Mouse (Mus musculus) embryonic facial prominence, embryonic 15.5 days (tissue): ENCODE measurements at regions not wholly inside any gene's neighbourhood (a gene's known extent, or its start where the extent isn't known, plus 50 kb on each side); places are given as distances from the start of the nearest gene placed in this dataset.

Source experiments
- ATAC-seq: fragments of 200-750 bp; cut with Nextera tagmentation; 2 replicates; pipeline ENCODE4 v1.8.0; 2017; ENCODE audit warnings: low read depth, moderate TSS enrichment; ENCODE audit not compliant: insufficient number of reproducible peaks, low FRiP score, low TSS enrichment
- H3K27ac ChIP-seq: fragments of 300-500 bp; sonication (generic); replicated peaks from 2 replicates; pipeline ENCODE4 v1.5.1; 2015; ENCODE audit warnings: mild to moderate bottlenecking, inconsistent platforms
- H3K27me3 ChIP-seq: fragments of 300-500 bp; sonication (generic); 2 replicates; pipeline ENCODE4 v1.6.1; 2015; ENCODE audit warnings: inconsistent platforms
- H3K36me3 ChIP-seq: fragments of 300-500 bp; sonication (generic); 2 replicates; pipeline ENCODE4 v1.6.1; 2015; ENCODE audit warnings: mild to moderate bottlenecking, inconsistent platforms
- H3K4me1 ChIP-seq: fragments of 300-500 bp; sonication (generic); 2 replicates; pipeline ENCODE4 v1.6.1; 2015; ENCODE audit warnings: inconsistent platforms
- H3K4me2 ChIP-seq: fragments of 300-500 bp; sonication (generic); replicated peaks from 2 replicates; pipeline ENCODE4 v1.6.1; 2015; ENCODE audit warnings: mild to moderate bottlenecking, inconsistent platforms
- H3K4me3 ChIP-seq: fragments of 300-500 bp; sonication (generic); replicated peaks from 2 replicates; pipeline ENCODE4 v1.5.1; 2015; ENCODE audit warnings: mild to moderate bottlenecking, inconsistent platforms
- H3K9ac ChIP-seq: fragments of 300-500 bp; sonication (generic); 2 replicates; pipeline ENCODE4 v1.6.1; 2015; ENCODE audit warnings: inconsistent platforms
- H3K9me3 ChIP-seq: fragments of 300-500 bp; sonication (generic); replicated peaks from 2 replicates; pipeline ENCODE4 v1.6.1; 2016; ENCODE audit warnings: inconsistent platforms
- WGBS: fragments of 180-500 bp; shearing (Covaris S2); methylation state at CpG from one replicate; pipeline ENCODE4 v1.1.7; 2015; 5-methylcytosine and 5-hydroxymethylcytosine counted together

DNA sequence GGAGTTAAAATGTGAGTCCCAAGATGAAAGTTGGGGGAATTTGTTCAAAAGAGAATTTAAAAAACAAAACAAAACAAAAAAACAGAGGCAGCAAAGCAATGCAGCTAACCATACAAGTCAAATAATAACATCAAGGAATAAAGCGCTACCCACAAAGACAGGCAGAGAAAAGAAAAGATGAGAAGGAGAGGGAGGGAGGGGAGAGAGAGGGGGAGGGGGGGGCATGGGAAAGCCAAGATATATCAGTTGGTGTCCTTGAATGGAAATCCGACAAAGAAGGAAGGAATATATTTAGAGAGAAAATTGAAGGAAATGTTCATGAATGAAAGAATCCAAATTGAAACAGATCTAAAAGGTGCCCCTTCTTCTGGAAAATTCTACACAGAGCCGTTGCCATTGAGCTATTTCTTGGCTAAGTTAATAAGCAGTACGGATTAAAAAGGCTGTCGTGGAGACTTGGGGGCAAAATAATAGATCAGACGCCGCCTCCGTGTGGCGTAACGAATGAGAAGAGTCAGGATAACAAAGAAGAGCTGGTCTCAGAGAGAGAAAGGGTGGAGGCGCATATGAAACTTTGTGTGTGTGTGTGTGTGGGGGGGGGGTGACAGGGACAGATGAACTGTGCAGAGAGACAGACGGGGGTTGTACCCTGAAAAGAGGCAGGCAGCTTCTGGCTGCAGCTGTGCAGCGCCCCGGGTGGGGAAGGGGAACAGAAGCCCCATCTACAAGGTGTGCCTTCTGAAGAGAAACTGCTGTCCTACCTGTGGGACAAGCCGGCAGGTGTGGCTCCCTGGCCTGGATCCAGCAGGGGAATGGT lies 373.2 kb upstream of the Hs6st1 start:
- Histone ChIP-seq H3K4me2 (no peak overlapping the region), H3K4me3 (no peak overlapping the region), H3K36me3 (no peaks in the 10 kb centered on the region), H3K27ac (no peak overlapping the region), H3K4me1 (0 out of 2 replicates have a peak, but pooled peaks cover 5% of the 10 kb centered on the region), H3K27me3 (no peaks in the 10 kb centered on the region), H3K9me3 (no peaks in the 10 kb centered on the region), H3K9ac (no peak overlapping the region)
- ATAC-seq, result no peak
- 44% methylated on average over 15 of the region's 15 CpGs for WGBS

DNA sequence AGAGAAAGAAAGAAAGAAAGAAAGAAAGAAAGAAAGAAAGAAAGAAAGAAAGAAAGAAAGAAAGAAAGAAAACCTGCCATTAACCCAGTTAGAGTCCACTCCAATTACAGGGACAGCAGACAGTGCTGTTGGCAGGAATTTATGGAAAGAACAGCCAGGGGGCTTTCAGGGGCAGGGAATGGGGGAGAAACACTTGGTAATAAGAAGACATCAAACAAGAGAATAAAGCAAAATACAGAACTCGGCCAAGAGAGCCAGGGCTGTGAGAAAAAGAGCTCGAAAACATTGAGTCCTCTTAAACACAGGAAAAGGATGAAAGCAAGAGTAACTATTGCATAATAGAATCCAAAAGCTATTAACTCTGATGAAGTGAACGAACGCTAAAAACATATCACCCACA lies 371.0 kb upstream of the Hs6st1 start:
- H3K4me3 ChIP-seq, result no peak overlapping the region
- no peak for ATAC-seq
- 17% methylated on average over 4 of the region's 4 CpGs for WGBS
- 0 out of 2 replicates have a peak, but pooled peaks cover 5% of the 10 kb centered on the region for H3K4me1 ChIP-seq
- no peak overlapping the region for H3K27ac ChIP-seq
- H3K9me3 ChIP-seq, result no peaks in the 10 kb centered on the region
- H3K36me3 ChIP-seq, result no peaks in the 10 kb centered on the region
- H3K9ac ChIP-seq, result no peak overlapping the region
- no peaks in the 10 kb centered on the region for H3K27me3 ChIP-seq
- no peak overlapping the region for H3K4me2 ChIP-seq

DNA sequence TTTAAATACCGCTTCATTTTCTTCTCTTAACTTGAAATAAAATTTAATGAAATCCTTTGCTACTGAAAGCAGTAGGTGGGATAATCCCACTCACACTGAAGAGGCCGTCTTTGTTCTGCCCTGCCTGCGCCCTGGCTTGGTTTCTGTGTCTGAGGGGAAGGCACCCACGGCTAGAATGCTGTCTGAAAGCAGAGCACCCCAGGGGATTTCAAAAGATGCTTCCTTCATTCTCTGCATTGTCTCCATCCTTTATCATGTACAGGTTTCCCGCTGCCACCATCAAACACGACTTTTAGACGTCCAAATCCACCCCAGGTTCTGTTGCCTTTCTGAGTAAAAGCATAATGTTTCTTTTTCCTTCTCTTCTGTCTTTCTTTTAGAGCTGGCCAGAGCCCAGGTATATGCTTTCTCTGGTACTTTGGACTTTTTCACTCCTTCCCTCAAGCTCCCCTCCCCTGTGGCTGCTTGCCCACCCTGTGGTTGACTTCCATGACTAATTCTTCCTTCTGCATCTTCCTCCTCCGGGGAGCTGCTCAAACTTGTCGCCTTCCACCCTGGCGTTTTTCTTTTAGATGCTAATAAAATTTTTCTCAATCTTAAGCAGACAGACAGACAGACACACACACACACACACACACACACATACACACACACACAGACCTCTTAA lies 370.2 kb upstream of the Hs6st1 start:
- no peaks in the 10 kb centered on the region for H3K27me3 ChIP-seq
- H3K4me1 ChIP-seq, result 0 out of 2 replicates have a peak, but pooled peaks cover 5% of the 10 kb centered on the region
- no peak overlapping the region for H3K9ac ChIP-seq
- no peak overlapping the region for H3K27ac ChIP-seq
- H3K9me3 ChIP-seq, result no peaks in the 10 kb centered on the region
- ATAC-seq, result no peak
- H3K36me3 ChIP-seq, result no peaks in the 10 kb centered on the region
- 14% methylated on average over 10 of the region's 10 CpGs for WGBS
- no peak overlapping the region for H3K4me2 ChIP-seq
- no peak overlapping the region for H3K4me3 ChIP-seq

DNA sequence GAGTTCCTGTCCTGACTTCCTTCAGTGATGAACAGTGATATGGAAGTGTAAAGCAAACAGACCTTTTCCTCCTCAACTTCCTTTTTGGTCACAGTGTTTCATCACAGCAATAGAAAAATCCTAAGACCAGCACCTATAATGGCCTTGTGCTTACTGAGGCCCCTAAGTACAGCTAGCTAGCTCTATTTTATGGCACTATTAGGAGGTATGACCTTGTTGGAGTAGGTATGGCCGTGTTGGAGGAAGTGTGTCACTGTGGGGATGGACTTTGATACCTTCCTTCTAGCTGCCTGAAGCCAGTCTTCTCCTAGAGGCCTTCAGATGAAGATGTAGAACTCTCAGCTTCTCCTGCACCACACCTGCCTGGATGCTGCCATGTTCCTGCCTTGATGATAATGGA lies 365.6 kb upstream of the Hs6st1 start:
- H3K27me3 ChIP-seq, result no peaks in the 10 kb centered on the region
- no peak overlapping the region for H3K4me2 ChIP-seq
- 0 out of 2 replicates have a peak, but pooled peaks cover 5% of the 10 kb centered on the region for H3K4me1 ChIP-seq
- no peak overlapping the region for H3K9ac ChIP-seq
- H3K4me3 ChIP-seq, result no peak overlapping the region
- H3K36me3 ChIP-seq, result no peaks in the 10 kb centered on the region
- 69% methylated on average over 1 of the region's 1 CpGs for WGBS
- ATAC-seq, result no peak
- H3K27ac ChIP-seq, result no peak overlapping the region
- H3K9me3 ChIP-seq, result no peaks in the 10 kb centered on the region

DNA sequence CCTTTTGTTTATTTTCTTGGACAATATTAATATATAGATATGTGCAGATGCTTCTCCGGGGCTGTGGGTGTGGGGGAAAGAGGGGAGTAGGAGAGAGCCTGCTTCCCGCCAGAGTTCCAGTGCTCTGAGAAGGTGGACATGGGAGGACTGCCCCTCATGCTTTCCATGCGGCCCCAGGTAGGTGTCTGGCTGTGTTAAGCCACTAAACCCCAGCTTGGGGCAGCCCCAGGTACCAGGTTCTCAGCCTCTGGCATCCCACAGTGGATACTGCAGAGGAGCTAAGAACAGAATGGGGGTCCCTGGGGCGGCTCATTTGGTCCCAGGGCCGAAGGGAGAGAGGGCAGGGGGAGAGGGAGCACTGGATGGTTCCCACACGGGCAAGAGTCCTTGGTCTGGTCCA lies 361.9 kb upstream of the Hs6st1 start:
- no peak overlapping the region for H3K4me2 ChIP-seq
- 79% methylated on average over 6 of the region's 6 CpGs for WGBS
- no peak overlapping the region for H3K4me3 ChIP-seq
- no peaks in the 10 kb centered on the region for H3K36me3 ChIP-seq
- H3K9ac ChIP-seq, result no peak overlapping the region
- no peak overlapping the region for H3K27ac ChIP-seq
- ATAC-seq, result no peak
- H3K27me3 ChIP-seq, result no peaks in the 10 kb centered on the region
- H3K9me3 ChIP-seq, result no peaks in the 10 kb centered on the region
- H3K4me1 ChIP-seq, result no peaks in the 10 kb centered on the region

DNA sequence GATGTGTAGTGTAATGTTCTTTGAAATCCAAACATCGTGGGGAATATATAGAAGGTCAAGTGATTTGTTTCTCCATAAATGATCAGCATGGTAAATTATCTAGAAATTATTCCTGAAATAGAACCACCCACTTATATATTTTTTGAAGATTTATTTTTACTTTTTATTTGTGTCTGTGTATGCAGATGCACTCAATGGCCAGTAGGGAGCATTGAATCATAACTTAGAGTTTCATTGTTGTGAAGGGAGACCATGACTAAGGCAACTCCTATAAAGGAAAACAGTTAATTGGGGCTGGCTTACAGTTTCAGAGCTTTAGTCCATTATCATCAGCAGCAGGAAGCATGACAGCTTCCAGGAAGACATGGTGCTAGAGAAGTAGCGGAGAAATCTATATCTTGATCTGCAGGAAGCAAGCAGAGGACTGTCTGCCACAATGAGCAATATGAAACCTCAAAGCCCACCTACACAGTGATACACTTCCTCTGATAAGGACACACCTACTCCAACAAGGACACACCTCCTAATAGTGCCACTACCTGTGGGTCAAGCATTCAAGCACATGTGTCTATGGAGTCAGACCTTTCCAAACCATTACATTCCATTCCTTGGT lies 359.9 kb upstream of the Hs6st1 start:
- Histone ChIP-seq H3K9me3 (no peaks in the 10 kb centered on the region), H3K4me3 (no peak overlapping the region), H3K4me1 (no peaks in the 10 kb centered on the region), H3K4me2 (no peak overlapping the region), H3K9ac (no peak overlapping the region), H3K27ac (no peak overlapping the region), H3K36me3 (no peaks in the 10 kb centered on the region), H3K27me3 (no peaks in the 10 kb centered on the region)
- 87% methylated on average over 2 of the region's 2 CpGs for WGBS
- no peak for ATAC-seq

DNA sequence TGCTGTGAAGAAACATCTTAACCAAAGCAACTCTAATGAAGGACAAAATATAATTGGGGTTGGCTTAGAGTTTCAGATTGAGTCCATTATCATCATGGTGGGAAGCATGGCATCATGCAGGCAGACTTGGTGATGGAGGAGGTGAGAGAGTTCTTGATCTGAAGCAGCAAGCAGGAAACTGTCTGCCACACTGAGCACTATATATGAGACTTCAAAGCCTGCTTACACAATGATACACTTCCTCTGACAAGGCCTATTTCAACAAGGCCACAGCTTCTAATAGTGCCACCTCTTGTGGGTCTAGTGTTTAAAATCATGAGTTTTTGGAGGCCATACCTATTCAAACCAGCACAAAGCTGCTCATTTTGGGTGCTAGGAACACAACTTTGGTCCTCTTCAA lies 359.0 kb upstream of the Hs6st1 start:
- no peaks in the 10 kb centered on the region for H3K9me3 ChIP-seq
- H3K4me2 ChIP-seq, result no peak overlapping the region
- no peak overlapping the region for H3K9ac ChIP-seq
- no peak for ATAC-seq
- no peaks in the 10 kb centered on the region for H3K36me3 ChIP-seq
- no peak overlapping the region for H3K4me3 ChIP-seq
- no peaks in the 10 kb centered on the region for H3K4me1 ChIP-seq
- no peak overlapping the region for H3K27ac ChIP-seq
- H3K27me3 ChIP-seq, result no peaks in the 10 kb centered on the region

DNA sequence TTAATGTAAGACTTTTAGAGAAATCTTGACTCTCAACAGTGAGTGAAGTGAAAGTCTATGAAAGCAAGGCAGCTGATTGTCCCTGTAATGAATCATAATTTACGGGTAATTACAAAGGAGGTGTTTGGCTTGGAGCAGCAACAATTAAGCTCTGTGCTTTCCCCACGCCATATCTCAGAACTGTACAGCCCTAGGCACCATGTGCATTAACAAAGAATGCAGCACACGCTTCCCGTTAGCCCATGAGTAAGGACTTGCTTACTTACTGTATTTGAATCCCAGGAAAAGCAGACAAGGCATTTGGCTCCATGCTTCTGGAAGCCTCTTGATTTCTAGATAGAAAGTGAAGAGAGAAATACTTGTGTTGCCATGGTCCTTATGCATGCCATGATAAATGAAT lies 354.2 kb upstream of the Hs6st1 start:
- Histone ChIP-seq H3K4me3 (no peak overlapping the region), H3K36me3 (no peaks in the 10 kb centered on the region), H3K9me3 (no peaks in the 10 kb centered on the region), H3K4me1 (no peaks in the 10 kb centered on the region), H3K9ac (no peak overlapping the region), H3K27me3 (no peaks in the 10 kb centered on the region), H3K27ac (no peak overlapping the region), H3K4me2 (no peak overlapping the region)
- 44% methylated on average over 4 of the region's 4 CpGs for WGBS
- ATAC-seq, result no peak

DNA sequence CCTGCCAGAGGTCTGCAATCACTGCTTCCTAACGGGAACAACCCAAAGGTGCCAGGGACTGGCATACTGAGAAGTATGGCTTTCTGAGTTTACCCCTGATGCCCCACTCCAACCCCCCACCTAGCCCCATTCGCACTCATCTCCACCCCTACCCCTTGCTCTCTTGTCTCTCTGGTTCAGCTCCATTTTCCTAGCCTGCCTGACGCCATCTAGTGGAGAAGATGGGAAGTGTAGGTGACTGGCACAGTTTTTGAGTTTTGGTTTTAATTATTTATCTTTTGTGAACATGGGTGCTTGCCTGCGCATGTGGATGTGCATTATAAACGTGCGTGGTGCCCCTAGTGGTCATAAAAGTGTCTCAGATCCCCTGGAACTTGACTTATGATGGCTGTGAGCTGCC lies 352.3 kb upstream of the Hs6st1 start:
- Histone ChIP-seq H3K9ac (no peak overlapping the region), H3K4me3 (no peak overlapping the region), H3K27me3 (no peaks in the 10 kb centered on the region), H3K4me1 (no peaks in the 10 kb centered on the region), H3K27ac (no peak overlapping the region), H3K4me2 (no peak overlapping the region), H3K36me3 (no peaks in the 10 kb centered on the region), H3K9me3 (no peaks in the 10 kb centered on the region)
- WGBS, result 59% methylated on average over 6 of the region's 6 CpGs
- ATAC-seq, result no peak

DNA sequence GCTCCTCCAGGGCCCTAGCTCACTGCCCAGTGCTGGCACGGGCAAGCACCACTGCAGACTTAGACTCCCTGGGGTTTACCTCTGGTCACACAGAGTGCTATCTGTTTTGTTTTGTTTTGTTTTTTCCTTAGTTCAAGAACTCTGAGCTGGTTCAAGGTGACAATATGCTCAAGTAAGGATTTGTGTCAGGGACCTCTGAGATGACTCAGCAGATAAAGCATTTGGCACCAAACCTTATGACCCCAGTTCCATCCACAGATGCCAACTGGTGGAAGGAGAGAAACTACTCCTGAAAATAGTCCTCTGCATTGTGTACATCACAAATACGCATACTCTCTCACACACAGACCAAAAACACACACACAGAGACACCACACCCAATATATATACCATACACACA lies 351.0 kb upstream of the Hs6st1 start:
- no peak for ATAC-seq
- 89% methylated on average over 2 of the region's 2 CpGs for WGBS

DNA sequence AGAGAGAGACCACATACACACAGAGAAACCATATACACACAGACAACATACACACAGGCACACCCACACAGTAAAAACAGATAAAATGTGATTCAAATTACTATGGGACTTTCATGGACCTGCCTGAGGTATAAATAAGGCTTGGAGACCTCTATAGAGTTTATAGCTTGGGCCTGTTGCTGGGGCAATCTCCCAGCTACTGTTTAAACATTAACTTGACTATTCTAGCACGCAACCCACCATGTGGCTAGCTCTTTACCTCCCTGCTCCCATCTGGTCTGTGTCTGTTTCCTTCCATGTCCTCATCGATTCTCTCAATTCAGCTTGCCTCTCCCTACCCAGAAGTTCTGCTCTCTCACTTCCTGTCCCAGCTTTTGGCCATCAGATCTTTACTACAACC lies 350.5 kb upstream of the Hs6st1 start:
- H3K4me3 ChIP-seq, result no peak overlapping the region
- no peak overlapping the region for H3K4me2 ChIP-seq
- no peak overlapping the region for H3K27ac ChIP-seq
- WGBS, result 75% methylated on average over 2 of the region's 2 CpGs
- H3K9ac ChIP-seq, result no peak overlapping the region
- no peak for ATAC-seq
- no peaks in the 10 kb centered on the region for H3K4me1 ChIP-seq
- no peaks in the 10 kb centered on the region for H3K36me3 ChIP-seq
- no peaks in the 10 kb centered on the region for H3K27me3 ChIP-seq
- no peaks in the 10 kb centered on the region for H3K9me3 ChIP-seq

More for the DNA sequence above, 351.0 kb upstream of the Hs6st1 start:
- H3K9me3 ChIP-seq, result no peaks in the 10 kb centered on the region
- no peak overlapping the region for H3K9ac ChIP-seq
- no peak overlapping the region for H3K4me3 ChIP-seq
- no peaks in the 10 kb centered on the region for H3K27me3 ChIP-seq
- no peaks in the 10 kb centered on the region for H3K4me1 ChIP-seq
- no peaks in the 10 kb centered on the region for H3K36me3 ChIP-seq
- H3K4me2 ChIP-seq, result no peak overlapping the region
- H3K27ac ChIP-seq, result no peak overlapping the region
